Mouse (Mus musculus): Measurements from ENCODE around the gene Rit1. TPM values are rescaled to one million over a fixed set of nuclear protein-coding genes. Genes with fewer than 3 reads are reported as not detected.
"Not testable (repeated sequence)": the region's sequence is repeated elsewhere in the genome, so short reads cannot be mapped to it uniquely, and the experiment has no call there.

The Rit1 gene
- total RNA-seq (2022) = 10 to 100 TPM; 61.8 to 76.1 (median 67.9) TPM

- peak; percentile 79 for DNase-seq (ENCODE audit: low spot score)
Measured at GRCm38 (mm10) chr3:88716399-88717197, at the start of gene Rit1. TSS of gene Rit1 (plus strand) at chr3:88716838.

GRCm38 (mm10) chr3:88677399-88677798, 39.2 kb upstream of the Rit1 start:
- peak; percentile 90 for DNase-seq (ENCODE audit: low spot score)

GRCm38 (mm10) chr3:88683814-88684213, 32.8 kb upstream of the Rit1 start:
- DNase-seq (ENCODE audit: low spot score) = no peak

GRCm38 (mm10) chr3:88684236-88684979, 32.2 kb upstream of the Rit1 start:
- DNase-seq (ENCODE audit: low spot score) = no peak

GRCm38 (mm10) chr3:88684980-88685941, 31.4 kb upstream of the Rit1 start, which contains the start of gene Khdc4:
TSS of gene Khdc4 (plus strand) at chr3:88685803.
- peak; percentile 99 for DNase-seq (ENCODE audit: low spot score)

- DNase-seq (ENCODE audit: low spot score) = no peak
Measured at GRCm38 (mm10) chr3:88685958-88686451, 30.6 kb upstream of the Rit1 start.

- DNase-seq (ENCODE audit: low spot score) = no peak
Measured at GRCm38 (mm10) chr3:88686734-88687611, 29.7 kb upstream of the Rit1 start.

- DNase-seq (ENCODE audit: low spot score) = no peak
Measured at GRCm38 (mm10) chr3:88689079-88689478, 27.6 kb upstream of the Rit1 start.

GRCm38 (mm10) chr3:88695545-88695944, 21.1 kb upstream of the Rit1 start:
- DNase-seq (ENCODE audit: low spot score) = no peak

- DNase-seq (ENCODE audit: low spot score) = no peak
Measured at GRCm38 (mm10) chr3:88698051-88698450, 18.6 kb upstream of the Rit1 start.

- no peak for DNase-seq (ENCODE audit: low spot score)
Measured at GRCm38 (mm10) chr3:88698834-88699233, 17.8 kb upstream of the Rit1 start.

GRCm38 (mm10) chr3:88700247-88700646, 16.4 kb upstream of the Rit1 start:
- no peak for DNase-seq (ENCODE audit: low spot score)

GRCm38 (mm10) chr3:88701222-88701621, 15.4 kb upstream of the Rit1 start:
- DNase-seq (ENCODE audit: low spot score) = no peak

GRCm38 (mm10) chr3:88713709-88714108, 2.9 kb upstream of the Rit1 start:
- no peak for DNase-seq (ENCODE audit: low spot score)

GRCm38 (mm10) chr3:88714725-88715124, 1.9 kb upstream of the Rit1 start:
- DNase-seq (ENCODE audit: low spot score) = no peak

- not testable (repeated sequence) for DNase-seq (ENCODE audit: low spot score)
Measured at GRCm38 (mm10) chr3:88715716-88716115, 922 bp upstream of the Rit1 start.

- DNase-seq (ENCODE audit: low spot score) = no peak
Measured at GRCm38 (mm10) chr3:88717198-88717798, 660 bp downstream of the Rit1 start.

- DNase-seq (ENCODE audit: low spot score) = peak; percentile 24
Measured at GRCm38 (mm10) chr3:88717831-88718230, 1.2 kb downstream of the Rit1 start.

- peak; percentile 81 for DNase-seq (ENCODE audit: low spot score)
Measured at GRCm38 (mm10) chr3:88719098-88719497, 2.5 kb downstream of the Rit1 start.

GRCm38 (mm10) chr3:88736556-88736955, 19.9 kb downstream of the Rit1 start:
- no peak for DNase-seq (ENCODE audit: low spot score)
